Mouse (Mus musculus) kidney, embryonic 14.5 days (tissue): ENCODE measurements around the gene Cep41. TPM values are rescaled to one million over a fixed set of nuclear protein-coding genes. Genes with fewer than 3 reads are reported as not detected.

Source experiments
- ATAC-seq: fragments of 200-750 bp; cut with Nextera tagmentation; 2 replicates; pipeline ENCODE4 v1.8.0; 2017; ENCODE audit warnings: moderate number of reproducible peaks, mild to moderate bottlenecking, moderate TSS enrichment, moderate library complexity; ENCODE audit not compliant: low FRiP score, low TSS enrichment
- H3K27ac ChIP-seq: fragments of 300-500 bp; sonication (generic); 2 replicates; pipeline ENCODE4 v1.5.1; 2014; ENCODE audit warnings: low read depth, mild to moderate bottlenecking, low read length, moderate library complexity, mixed read lengths
- H3K27me3 ChIP-seq: fragments of 300-500 bp; sonication (generic); 2 replicates; pipeline ENCODE4 v1.6.1; 2014; ENCODE audit warnings: mild to moderate bottlenecking, low read length; ENCODE audit not compliant: control insufficient read depth, insufficient read depth
- H3K36me3 ChIP-seq: fragments of 300-500 bp; sonication (generic); 2 replicates; pipeline ENCODE4 v1.6.1; 2014; ENCODE audit warnings: low read length, mixed read lengths; ENCODE audit not compliant: control insufficient read depth, insufficient read depth
- H3K4me1 ChIP-seq: fragments of 300-500 bp; sonication (generic); 2 replicates; pipeline ENCODE4 v1.6.1; 2014; ENCODE audit warnings: low read length, mixed read lengths; ENCODE audit not compliant: control insufficient read depth, insufficient read depth
- H3K4me2 ChIP-seq: fragments of 300-500 bp; sonication (generic); replicated peaks from 2 replicates; pipeline ENCODE4 v1.6.1; 2014; ENCODE audit warnings: low read depth, mild to moderate bottlenecking, low read length
- H3K4me3 ChIP-seq: fragments of 300-500 bp; sonication (generic); 2 replicates; pipeline ENCODE4 v1.5.1; 2014; ENCODE audit warnings: mild to moderate bottlenecking, low read length
- H3K9ac ChIP-seq: fragments of 300-500 bp; sonication (generic); 2 replicates; pipeline ENCODE4 v1.6.1; 2014; ENCODE audit warnings: low read depth, mild to moderate bottlenecking, low read length, moderate library complexity
- H3K9me3 ChIP-seq: fragments of 300-500 bp; sonication (generic); 2 replicates; pipeline ENCODE4 v1.6.1; 2016; ENCODE audit warnings: low read length; ENCODE audit not compliant: control insufficient read depth
- WGBS: fragments of 180-500 bp; shearing (Covaris S2); extraction: QIAGEN DNeasy Blood & Tissue Kit; methylation state at CpG from one replicate; pipeline ENCODE4 v1.1.7; 2014; 5-methylcytosine and 5-hydroxymethylcytosine counted together
- polyA plus RNA-seq: library from polyadenylated mRNA; unstranded; fragments of >200 nt; fragmentation: Nextera tagmentation; extraction: Ambion mirVana; gene quantifications from 2 replicates; pipeline ENCODE4 v1.2.1, GENCODE M21; 2014

Cep41 gene
- polyA plus RNA-seq, 1 experiment from 2014 or later: 31.2 TPM

- no peak overlapping the region for H3K4me2 ChIP-seq
- H3K27ac ChIP-seq: no peak overlapping the region
- 95% methylated on average over 1 of the region's 1 CpGs for WGBS
Measured at GRCm38 (mm10) chr6:30629989-30630388, 63.6 kb downstream of the Cep41 start.

DNA sequence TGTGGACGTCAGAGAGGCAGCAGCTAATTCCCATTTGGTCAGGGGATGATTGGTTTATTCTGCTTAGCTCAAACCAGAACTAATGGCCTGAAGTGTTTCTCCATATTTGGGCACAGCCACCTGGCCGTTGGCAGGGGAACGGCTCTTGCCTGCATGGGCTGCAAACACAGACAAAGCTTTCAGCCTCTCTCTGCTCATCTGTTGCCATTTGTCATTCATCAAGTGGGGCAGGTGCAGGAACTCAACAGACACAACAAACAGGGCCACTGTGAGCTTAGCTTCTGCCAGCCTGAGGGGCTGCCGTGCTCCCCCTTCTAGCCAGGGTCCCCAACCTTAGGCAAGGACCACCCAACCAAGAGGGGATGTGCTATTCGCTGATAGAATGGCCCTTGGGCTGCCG is 65.4 kb downstream of the Cep41 start:
- no peaks in the 10 kb centered on the region for H3K9me3 ChIP-seq
- no peaks in the 10 kb centered on the region for H3K27me3 ChIP-seq
- H3K9ac ChIP-seq: no peak overlapping the region
- peaks cover 11% of the 10 kb centered on the region; the same call in 1 of the 2 replicates for H3K4me1 ChIP-seq
- H3K4me3 ChIP-seq: no peak overlapping the region
- H3K27ac ChIP-seq: peak overlapping the region; percentile 30; the same call in 1 of the 2 replicates
- 19% methylated on average over 6 of the region's 6 CpGs for WGBS
- H3K4me2 ChIP-seq: no peak overlapping the region
- ATAC-seq: no peak; the same call in 1 of the 2 replicates
- no peaks in the 10 kb centered on the region for H3K36me3 ChIP-seq

More at GRCm38 (mm10) chr6:30629989-30630388, 63.6 kb downstream of the Cep41 start:
- no peaks in the 10 kb centered on the region for H3K36me3 ChIP-seq
- ATAC-seq: no peak
- H3K4me1 ChIP-seq: peaks cover 11% of the 10 kb centered on the region; the same call in 1 of the 2 replicates
- no peak overlapping the region for H3K4me3 ChIP-seq
- H3K9ac ChIP-seq: no peak overlapping the region
- H3K9me3 ChIP-seq: no peaks in the 10 kb centered on the region
- H3K27me3 ChIP-seq: no peaks in the 10 kb centered on the region

- no peak for ATAC-seq
- Histone ChIP-seq H3K27ac (no peak overlapping the region), H3K4me2 (no peak overlapping the region), H3K27me3 (no peaks in the 10 kb centered on the region), H3K4me1 (peaks cover 8% of the 10 kb centered on the region; the same call in 1 of the 2 replicates), H3K36me3 (no peaks in the 10 kb centered on the region), H3K4me3 (no peak overlapping the region), H3K9me3 (no peaks in the 10 kb centered on the region), H3K9ac (no peak overlapping the region)
- 88% methylated on average over 9 of the region's 9 CpGs for WGBS
Measured at GRCm38 (mm10) chr6:30624763-30625162, 68.8 kb downstream of the Cep41 start.

GRCm38 (mm10) chr6:30621986-30622389 is 71.6 kb downstream of the Cep41 start:
- Histone ChIP-seq H3K4me2 (no peak overlapping the region), H3K27me3 (no peaks in the 10 kb centered on the region), H3K4me1 (peaks cover 16% of the 10 kb centered on the region), H3K27ac (no peak overlapping the region), H3K9me3 (no peaks in the 10 kb centered on the region), H3K9ac (no peak overlapping the region), H3K36me3 (no peaks in the 10 kb centered on the region), H3K4me3 (no peak overlapping the region)
- ATAC-seq: no peak
- 73% methylated on average over 4 of the region's 4 CpGs for WGBS

- H3K36me3 ChIP-seq: no peaks in the 10 kb centered on the region
- H3K4me2 ChIP-seq: no peak overlapping the region
- H3K4me3 ChIP-seq: no peak overlapping the region
- WGBS: 89% methylated on average over 6 of the region's 6 CpGs
- H3K27me3 ChIP-seq: no peaks in the 10 kb centered on the region
- H3K27ac ChIP-seq: no peak overlapping the region
- peaks cover 25% of the 10 kb centered on the region for H3K4me1 ChIP-seq
- no peak for ATAC-seq
- no peak overlapping the region for H3K9ac ChIP-seq
- no peaks in the 10 kb centered on the region for H3K9me3 ChIP-seq
Measured at GRCm38 (mm10) chr6:30620994-30621393, 72.6 kb downstream of the Cep41 start.

GRCm38 (mm10) chr6:30620591-30620990 is 73.0 kb downstream of the Cep41 start:
- no peak for ATAC-seq
- no peaks in the 10 kb centered on the region for H3K9me3 ChIP-seq
- no peak overlapping the region for H3K9ac ChIP-seq
- WGBS: 69% methylated on average over 4 of the region's 4 CpGs
- H3K4me3 ChIP-seq: no peak overlapping the region
- H3K27ac ChIP-seq: no peak overlapping the region
- no peak overlapping the region for H3K4me2 ChIP-seq
- H3K36me3 ChIP-seq: no peaks in the 10 kb centered on the region
- peaks cover 25% of the 10 kb centered on the region for H3K4me1 ChIP-seq
- no peaks in the 10 kb centered on the region for H3K27me3 ChIP-seq

DNA sequence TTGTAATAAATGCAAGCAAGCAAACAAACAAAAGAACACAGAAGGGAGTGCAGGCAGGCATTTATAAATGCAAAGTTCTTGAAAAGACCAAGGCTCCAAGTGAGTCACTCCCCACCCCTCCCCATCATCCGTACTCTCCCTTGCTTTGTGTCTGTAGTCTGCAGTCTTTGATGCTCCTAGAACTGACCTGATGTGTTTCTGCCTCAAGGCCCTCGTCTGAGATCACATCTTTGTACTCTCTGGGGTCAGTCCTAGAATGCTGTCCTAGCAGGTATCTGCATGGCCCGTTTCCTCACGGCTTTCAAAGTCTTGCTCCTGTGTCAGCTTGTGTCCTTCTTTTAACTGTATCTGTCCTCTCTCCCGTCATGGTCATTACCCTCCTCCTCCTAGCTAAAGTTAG is 73.9 kb downstream of the Cep41 start:
- ATAC-seq: no peak
- Histone ChIP-seq H3K9ac (no peak overlapping the region), H3K4me1 (peaks cover 29% of the 10 kb centered on the region), H3K4me2 (no peak overlapping the region), H3K9me3 (no peaks in the 10 kb centered on the region), H3K36me3 (no peaks in the 10 kb centered on the region), H3K27me3 (no peaks in the 10 kb centered on the region), H3K4me3 (no peak overlapping the region), H3K27ac (no peak overlapping the region)
- WGBS: 63% methylated on average over 5 of the region's 5 CpGs

- 51% methylated on average over 6 of the region's 6 CpGs for WGBS
- Histone ChIP-seq H3K36me3 (no peaks in the 10 kb centered on the region), H3K9me3 (no peaks in the 10 kb centered on the region), H3K27me3 (no peaks in the 10 kb centered on the region), H3K4me3 (no peak overlapping the region), H3K4me2 (no peak overlapping the region), H3K9ac (no peak overlapping the region), H3K4me1 (peaks cover 29% of the 10 kb centered on the region), H3K27ac (peak overlapping the region; percentile 14; the same call in 1 of the 2 replicates)
- no peak for ATAC-seq
Measured at GRCm38 (mm10) chr6:30618735-30619134, 74.8 kb downstream of the Cep41 start.

DNA sequence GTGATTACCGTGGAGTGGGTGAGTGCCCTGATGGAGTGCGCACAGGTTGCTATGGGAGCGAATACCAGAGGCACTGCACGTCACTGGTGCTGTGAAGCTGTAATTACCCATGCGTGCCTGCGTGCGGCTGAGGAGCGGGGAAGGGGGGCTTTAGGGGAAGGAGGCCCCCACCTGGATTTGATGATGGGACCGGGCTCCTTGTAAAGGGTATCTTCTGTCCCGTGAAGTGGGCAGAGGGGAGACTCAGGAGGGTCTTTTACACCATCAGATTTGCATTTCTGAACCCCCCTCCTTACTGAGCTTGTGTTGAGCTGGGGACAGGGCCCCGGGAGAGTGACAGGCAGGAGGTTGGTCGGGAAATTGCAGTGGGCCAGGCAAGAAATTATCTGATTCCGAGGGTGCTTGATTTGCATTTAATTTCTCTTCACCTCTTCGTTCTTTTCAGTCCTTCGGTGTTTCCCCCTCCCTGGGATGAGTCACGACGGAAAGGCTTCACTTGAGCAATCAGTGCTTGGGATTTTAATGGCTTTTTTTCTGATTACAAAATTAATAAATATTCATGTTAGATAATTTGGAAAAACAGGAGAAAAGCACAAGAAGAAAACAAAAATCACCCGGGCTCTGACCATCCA is 75.5 kb downstream of the Cep41 start:
- Histone ChIP-seq H3K4me2 (peak overlapping the region; percentile 36), H3K36me3 (no peaks in the 10 kb centered on the region), H3K27ac (peak overlapping the region; percentile 71; the same call in 1 of the 2 replicates), H3K9me3 (no peaks in the 10 kb centered on the region), H3K27me3 (no peaks in the 10 kb centered on the region), H3K4me3 (peak overlapping the region; percentile 10; the same call in 1 of the 2 replicates), H3K9ac (no peak overlapping the region), H3K4me1 (peaks cover 29% of the 10 kb centered on the region)
- peak; percentile 71 for ATAC-seq
- WGBS: 11% methylated on average over 18 of the region's 18 CpGs
